Mouse (Mus musculus): ENCODE measurements around the gene Trappc12.

GRCm38 (mm10) chr12:28675121-28675924 lies 74.9 kb downstream of the Trappc12 start, which contains the start of gene Adi1:
- TF ChIP-seq POLR2A (IDR thresholded peaks at IDR 0.05; ENCODE audit: insufficient read length, low read depth), result peak; percentile 56
- peak; percentile 20 for TF ChIP-seq E2F4 (IDR thresholded peaks at IDR 0.05; ENCODE audit: insufficient read depth)
- peak; percentile 41 for TF ChIP-seq POLR2AphosphoS2 (IDR thresholded peaks at IDR 0.05; ENCODE audit: insufficient read length, low read depth)
- TF ChIP-seq TCF3 (IDR thresholded peaks at IDR 0.05; ENCODE audit: insufficient read length, low read depth), result no peak
